Mouse (Mus musculus): Measurements from ENCODE around the gene Smlr1.

Smlr1 gene

DNA sequence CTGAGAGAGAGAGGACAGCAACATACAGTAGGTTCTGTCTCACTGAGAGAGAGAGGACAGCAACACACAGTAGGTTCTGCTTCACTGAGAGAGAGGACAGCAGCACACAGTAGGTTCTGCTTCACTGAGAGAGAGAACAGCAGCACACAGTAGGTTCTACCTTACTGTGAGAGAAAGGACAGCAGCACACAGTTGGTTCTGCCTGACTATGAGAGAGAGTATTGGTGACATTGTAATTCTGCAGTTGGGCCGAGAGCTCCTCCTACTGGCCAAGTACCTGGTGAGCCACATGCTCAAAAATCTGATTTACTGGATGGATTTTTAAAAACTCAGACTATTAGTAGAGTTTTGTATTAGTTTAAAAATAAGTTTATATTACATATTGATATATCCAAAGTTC is 47.6 kb downstream of the Smlr1 start:
- DNase-seq, result peak; percentile 85

DNA sequence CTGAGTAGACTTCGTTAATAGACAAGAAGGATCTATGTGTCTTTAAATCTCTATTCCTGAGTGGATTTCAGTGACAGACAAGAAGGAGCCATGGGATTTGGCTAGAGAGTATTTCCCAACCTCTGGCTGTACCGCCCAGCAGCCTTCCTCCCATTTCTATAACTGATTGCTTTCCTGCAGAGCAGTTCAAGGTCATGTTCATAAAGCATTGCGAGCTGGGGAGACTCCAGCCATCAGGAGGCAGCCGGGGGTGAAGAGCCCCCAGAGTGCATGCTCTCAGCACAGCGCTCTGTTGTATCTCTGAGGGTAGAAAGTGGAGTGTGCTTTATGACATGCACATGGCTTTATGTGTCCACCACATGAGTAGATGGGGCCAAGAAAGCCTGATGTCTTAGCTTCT is 53.3 kb downstream of the Smlr1 start:
- no peak for DNase-seq

DNA sequence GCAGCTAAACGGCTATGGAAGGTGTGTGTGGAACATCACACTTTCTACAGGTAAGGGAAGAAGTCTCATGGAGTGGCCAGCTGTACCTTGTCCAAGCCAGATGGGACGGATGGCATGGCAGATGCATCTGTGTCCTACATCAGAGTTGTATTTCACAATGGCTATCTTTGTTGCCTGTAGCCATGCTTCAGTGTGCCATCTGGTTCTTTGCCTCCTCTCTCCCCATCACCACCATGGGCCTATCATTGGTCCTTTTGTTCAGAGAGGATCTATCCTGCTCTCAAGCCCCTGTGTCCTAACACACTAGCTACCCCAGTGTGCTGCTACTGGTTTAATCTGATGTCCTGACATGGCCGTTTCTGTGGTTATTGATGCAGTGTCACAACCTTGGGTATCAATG is 56.4 kb downstream of the Smlr1 start:
- no peak for DNase-seq
